Mouse (Mus musculus) fat pad, adult 2 months (tissue): ENCODE data around the gene Rab8b.
"Not testable (repeated sequence)": the region's sequence is repeated elsewhere in the genome, so short reads cannot be mapped to it uniquely, and the experiment has no call there.

Source experiments
- DNase-seq: peaks from one replicate; pipeline ENCODE4 v3.0.0-alpha.2; 2011; ENCODE audit warnings: low read depth, low spot score; ENCODE audit errors: extremely low read depth

Gene Rab8b

DNA sequence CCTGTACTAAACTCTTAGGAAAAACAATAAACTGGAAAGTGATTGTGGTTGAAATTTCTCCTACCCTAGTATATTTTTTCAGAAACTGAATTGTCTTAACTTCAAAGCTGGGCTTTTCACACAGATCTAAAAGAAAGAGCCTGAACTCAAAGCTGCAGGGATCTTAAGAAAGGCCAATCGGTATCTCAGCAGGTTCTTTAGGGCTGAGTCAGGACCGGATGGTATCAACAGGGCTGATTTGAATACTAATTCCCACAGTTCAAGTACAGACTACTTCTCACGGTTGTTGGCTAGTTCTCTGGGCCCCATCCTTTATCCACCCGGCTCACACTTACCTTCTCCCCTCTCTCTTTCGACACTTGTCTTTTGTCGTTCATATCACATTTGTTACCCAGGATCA is 66.9 kb downstream of the Rab8b start:
- DNase-seq, result no peak

DNA sequence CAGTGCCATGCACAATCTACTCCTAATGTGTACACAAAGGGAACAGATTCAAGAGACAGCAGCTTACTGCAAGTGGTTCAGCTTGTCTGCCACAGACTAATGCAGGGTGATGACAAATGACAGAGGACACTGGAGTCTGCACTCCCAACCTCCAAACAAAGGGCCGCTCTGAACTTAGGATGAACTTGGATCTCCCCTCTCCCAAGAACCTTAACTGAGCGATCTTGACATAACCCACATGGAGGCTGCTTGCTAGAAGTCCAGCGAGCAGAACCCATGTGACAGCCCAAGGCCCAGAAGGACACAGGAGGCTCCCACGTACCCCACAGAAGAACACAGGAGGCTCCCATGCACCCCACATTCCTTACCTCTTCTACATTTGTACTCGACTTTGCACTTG is 68.5 kb downstream of the Rab8b start:
- no peak for DNase-seq

DNA sequence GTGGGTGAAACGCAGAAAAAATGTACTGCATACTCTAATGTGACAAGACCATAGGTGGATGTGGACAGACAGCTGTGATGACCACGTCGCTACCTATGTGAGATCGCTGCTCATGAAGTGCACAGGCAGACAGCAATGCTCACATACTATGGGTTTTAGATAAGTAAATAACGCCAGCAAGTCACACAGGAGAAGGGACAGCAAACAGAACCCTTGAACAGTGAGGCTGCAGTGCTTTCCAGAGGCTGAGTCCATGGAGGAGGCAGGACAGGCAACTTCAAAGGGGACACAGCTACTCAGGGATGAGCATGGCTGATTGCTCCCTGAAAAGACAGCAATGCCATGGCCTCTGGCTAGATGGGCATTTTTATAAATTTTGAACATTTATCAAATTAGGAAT is 72.7 kb downstream of the Rab8b start:
- no peak for DNase-seq

DNA sequence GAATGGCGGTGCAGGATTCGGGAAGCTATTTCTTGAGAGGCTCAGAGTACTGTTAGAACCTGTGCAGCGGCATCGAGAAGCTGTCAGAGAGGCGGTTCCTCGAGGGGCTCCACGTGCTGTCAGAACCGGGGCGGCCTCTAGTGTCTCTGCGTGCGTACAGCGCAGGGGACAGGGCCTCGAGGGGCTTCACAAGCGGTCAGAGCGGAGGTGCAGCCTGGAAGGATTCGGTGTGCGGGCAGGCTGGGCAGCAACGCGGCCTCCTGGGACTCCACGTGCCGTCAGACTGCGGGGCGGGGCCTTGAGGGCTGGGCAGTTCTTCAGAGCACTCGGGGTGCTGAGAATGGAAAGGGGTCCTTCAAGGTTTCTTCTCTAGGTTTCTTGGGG is 84.4 kb downstream of the Rab8b start:
- DNase-seq, result no peak

DNA sequence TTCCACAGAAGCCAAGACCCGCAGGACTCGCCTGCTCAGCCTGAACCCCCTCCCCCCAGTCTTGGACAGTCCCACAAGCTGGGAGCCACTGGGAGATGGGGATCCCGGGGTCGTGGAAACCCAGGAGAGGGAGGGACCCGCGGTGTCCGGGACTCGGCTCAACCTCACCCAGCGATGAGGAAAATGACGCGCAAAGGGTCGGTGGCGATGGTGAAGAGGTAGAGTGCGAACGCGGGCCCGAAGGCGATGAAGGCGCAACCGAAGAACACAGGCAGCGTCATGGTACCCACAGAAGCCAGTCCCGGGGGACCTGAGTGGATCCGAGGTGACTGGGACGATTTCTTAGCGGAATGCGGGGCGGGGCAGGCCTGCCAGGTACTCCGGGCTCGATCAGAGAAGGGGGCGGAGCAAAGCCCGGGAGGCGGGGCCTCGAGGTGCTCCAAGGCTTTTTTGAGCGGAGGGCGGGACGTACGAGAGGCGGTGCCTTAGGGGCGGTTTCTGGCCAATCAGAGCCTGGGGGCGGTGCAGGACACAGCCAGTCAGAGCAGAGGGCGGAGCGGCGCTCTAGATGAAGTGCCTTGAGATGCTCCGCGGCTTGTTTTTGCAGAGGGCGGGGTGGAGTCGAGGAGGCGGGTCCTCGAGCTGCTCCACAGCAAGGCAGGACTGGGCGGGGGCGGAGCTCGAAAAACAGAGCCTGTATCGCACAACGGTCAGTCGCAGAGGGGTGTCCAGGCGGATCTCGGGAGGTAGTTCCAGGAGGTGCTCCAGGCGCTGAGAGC is 85.0 kb downstream of the Rab8b start, which contains the start of gene Aph1c:
TSS of gene Aph1c (minus strand) at position 409 of the 779 bp plus-strand sequence.
- peak; percentile 83 for DNase-seq

DNA sequence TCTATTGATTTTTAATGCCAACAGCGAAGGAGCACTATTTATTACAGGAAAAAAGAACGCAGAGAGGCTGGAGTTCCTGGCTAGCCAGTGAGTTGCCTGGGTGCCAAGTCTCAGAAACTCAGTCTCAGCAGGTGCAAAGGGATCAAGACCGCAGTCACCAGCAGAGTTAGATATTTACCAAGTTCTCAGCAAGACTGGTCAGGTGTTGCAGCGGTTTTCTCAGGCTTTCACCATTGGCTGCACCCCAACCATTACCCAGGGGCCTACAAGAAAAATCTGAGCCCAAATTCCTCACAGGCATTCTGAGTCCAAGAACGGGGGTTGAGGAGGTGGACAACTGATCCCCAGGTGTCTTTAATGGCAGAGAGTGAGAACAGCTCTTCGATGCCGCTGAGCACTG is 85.6 kb downstream of the Rab8b start:
- DNase-seq, result no peak

DNA sequence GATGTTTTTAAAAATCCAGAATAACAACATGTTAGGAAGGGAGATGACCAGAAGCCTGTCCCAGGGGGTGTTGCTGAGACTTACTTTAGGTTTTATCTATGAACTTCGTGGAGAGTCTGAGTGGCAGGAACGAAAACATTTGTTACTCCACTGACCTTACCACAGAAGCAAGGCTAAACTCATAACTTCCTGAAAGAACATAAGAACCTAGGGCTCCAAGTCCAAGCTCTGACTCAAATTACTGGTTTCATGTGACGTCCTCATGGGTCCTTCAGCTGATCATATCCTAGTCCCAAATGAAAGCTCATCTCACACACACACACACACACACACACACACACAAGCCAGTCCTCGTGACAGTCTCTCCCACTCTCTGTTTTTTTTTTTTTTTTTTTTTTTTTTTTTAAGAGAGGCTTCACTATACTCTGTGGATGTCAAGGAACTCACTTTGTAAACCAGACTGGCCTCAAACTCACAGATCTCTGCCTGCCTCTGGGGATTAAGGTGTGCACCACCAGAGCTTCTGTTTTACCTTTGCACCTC is 87.0 kb downstream of the Rab8b start:
- DNase-seq, result no peak

DNA sequence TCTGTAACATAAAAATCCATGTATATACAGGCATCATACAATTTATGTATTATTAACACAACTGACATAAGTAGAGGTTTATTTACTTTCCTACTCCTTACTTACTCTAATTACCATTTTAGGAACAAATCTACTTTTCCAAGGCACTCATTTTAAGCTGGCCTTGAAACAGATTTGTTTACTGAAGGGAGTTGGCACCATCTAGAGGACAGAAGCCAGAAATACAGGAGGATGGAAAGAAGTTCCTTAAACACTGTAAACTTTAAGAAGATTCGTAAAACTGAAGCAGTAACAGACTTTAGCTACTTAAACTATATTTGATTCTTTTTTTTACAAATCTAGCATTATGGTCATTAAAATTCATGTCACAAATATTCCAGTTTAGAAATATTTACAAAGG is 93.5 kb downstream of the Rab8b start:
- no peak for DNase-seq

DNA sequence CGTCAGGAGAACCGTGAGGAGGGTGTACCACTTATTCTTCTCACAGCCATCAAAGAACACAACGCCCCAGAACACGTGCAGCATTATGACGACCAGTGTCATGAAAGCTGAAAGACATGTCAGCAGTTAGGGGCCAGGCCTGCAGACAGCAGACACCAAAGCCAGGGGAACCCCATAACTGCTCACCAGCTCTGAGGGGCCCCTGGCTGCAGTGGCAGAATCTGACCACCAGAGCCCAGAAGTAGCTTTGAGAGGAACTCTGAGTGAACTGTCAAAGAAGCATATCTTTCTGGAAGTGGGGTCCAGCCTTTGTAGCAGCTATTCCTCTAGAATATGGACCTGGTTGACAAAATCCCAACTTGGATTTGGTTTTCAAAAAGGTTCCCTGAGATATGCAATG is 97.2 kb downstream of the Rab8b start:
- not testable (repeated sequence) for DNase-seq

DNA sequence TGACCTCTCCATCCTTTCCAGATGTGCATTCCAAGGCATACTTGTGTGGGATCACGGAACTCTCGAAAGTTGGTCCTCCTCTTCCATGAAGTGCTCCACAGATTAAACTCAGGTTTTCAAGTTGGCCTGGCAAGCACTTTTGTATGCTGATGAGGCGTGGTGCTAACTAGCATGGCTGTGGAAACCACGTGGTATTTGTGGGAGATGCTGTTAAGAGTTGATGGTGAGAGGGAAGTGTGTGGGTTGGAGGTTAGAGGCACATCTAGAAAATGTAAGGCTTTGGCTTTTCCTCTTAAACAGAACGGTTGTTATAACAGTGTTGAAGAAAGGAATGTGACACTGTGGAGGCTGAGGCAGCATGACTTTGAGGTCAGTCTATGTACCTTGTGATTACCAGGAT is 98.5 kb downstream of the Rab8b start:
- no peak for DNase-seq

DNA sequence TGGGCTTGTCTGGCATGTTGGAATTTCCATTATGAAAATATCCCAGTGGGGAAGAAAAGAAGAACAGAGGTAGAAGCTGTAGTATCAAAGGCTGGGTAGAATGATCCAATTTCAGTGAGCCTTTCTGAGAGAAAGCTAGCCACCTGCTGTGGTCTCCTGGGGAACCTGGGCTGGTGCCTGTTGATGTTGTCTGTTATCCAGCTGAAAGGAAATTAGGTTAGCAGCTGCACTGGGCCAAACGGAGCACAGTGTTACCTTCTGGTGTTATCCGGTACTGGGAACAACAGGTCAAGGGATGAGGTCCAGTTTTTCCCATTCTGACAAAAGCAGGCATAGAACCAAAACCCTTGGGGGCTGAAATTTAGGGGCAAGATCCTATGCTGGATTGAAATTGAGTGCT is 106.1 kb downstream of the Rab8b start:
- DNase-seq, result no peak

DNA sequence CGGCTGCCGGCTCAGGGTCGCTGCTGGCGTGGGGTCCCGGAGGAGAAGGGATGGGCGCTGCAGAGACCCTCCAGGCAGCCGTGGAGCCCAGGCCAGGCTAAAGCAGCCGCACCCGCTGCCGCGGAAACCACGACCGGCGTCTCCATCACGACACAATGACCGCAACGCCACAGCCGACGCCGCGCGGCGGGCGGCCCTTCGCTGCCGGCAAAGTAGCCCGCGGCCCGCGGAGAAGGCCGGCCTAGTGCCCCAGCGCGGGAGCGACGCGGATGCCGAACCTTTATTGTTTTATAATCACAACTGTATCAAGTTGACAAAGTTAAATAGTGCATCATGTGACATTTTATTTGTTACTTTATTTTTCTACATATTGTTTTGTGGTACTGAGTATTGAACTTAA is 113.5 kb downstream of the Rab8b start:
- DNase-seq, result not testable (repeated sequence)

DNA sequence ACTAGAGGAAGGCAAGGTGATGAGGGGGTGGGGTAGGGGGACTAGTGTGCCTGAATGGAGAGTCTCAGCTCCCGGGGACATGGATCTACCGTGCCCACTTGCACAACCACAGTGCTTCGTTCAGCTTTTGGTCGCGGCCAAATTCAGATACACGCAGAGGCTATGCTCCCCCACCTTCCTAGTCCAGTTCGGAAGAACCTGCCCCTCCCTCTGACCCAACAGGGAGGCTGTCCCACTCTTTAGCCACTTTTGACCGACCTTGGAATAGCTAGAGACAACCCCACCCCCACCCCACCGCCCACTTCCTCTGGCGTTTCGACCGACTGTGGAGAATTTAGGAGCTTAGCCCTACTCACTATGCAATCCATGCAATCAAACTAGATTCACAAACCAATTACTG is 117.5 kb downstream of the Rab8b start:
- no peak for DNase-seq

DNA sequence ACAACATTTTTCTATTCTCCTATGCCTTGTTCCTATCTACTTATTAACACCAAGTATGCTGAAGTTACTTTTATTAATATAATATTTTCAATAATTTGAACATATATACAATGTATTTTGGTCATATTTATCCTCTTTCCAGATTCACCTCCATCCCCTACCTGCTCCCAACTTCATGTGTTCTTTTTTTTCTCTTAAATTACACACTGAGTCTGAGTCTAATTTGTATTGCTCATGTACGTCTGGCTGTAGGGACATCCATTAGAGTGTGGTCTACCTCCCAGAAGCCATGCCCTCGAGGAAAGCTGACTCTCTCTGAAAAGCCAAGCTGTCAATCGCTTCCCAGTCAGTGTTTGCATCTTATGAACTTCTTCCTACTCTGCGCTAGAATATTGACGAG is 122.7 kb downstream of the Rab8b start, which contains the start of gene Gm10647:
TSS of gene Gm10647 (plus strand) at position 301 of the 400 bp plus-strand sequence.
- no peak for DNase-seq

DNA sequence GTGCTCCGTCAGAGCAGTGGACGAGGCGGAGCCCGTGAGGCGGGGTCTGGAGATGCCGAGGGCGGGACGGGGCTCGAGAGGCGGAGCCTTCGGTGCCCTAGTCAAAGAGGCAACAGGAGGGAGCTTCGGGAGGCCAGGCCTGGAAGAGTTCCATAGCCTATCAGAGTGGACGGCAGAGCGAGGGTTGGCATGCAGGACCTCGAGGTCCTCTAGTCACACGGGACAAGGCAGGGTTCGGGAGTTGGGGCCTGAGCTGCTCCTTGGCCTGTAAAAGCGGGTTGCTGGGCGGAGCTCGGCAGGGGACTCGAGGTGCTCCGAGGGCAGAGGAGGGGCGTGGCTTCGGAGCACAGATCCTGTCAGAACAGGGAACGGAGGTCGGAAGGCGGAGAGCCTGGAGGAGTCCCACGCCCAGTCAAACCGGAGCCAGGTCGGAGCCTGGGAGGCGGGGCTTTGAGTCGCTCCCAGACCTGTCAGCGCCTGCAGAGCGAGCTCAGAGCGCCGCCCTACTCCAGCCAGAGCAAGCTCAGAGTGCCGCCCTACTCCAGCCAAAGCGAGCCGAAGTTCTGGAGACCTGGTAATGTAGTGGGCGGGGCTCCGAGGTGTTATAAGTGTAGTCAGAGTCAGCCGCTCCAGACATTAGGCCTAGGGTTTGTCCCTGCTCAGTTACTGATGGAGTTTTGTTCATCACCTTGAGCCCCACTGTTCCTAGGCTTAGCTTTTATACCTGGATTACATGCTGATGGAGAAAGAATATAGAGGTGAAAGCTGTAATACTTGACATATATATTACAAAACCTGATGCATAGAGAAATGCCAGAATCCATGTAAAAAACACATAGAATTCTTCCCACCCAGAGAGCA is 123.8 kb downstream of the Rab8b start, which contains the start of gene Aph1b:
TSS of gene Aph1b (minus strand) at position 27 of the 861 bp plus-strand sequence.
- DNase-seq, result peak; percentile 83

DNA sequence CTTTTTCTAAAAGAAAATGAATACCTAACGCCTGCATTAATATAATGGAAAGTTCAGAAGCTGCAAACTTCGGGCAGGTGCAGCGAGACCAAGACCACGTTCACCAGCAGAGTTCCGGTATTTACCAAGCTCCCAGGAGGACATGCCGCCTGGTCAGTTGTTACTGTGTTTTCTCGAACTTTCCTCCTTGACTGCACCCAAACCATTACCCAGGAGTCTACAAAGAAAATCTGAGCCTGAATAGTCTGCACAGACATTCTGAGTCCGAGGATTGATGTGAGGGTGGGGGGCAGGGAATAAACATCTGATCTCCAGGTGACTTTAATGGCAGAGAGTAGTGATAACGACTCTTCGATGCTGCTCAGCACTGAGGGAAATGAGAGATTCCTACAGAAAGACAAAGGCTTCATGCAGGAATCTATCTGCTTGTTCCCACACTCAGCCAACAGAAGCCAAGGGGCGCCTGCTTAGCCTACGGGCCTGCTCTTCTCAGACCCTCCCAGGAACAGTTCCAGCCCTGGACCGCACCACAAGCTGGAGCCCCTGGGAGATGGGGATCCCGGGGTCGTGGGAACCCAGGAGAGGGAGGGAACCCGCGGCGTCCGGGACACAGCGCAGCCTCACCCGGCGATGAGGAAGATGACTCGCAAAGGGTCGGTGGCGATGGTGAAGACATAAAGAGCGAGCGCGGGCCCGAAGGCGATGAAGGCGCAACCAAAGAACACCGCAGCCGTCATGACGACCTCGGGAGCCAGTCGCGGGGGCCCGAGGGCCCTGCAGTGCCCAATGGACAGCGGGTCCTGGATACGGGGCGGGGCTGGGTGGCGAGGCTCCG is 124.6 kb downstream of the Rab8b start:
- DNase-seq, result no peak
